Mouse (Mus musculus) heart, adult 2 months (tissue): Measurements from ENCODE around the gene D5Ertd579e.

Experiments
- CTCF ChIP-seq: fragments of 200-600 bp; IDR thresholded peaks from 2 replicates; pipeline ENCODE4 v1.8.1; 2022; ENCODE audit warnings: antibody characterized with exemption, mild to moderate bottlenecking, moderate library complexity
- EP300 ChIP-seq: fragments of 200-500 bp; IDR thresholded peaks from 2 replicates; pipeline ENCODE4 v1.6.1; 2011; ENCODE audit warnings: low read depth, low read length, control low read depth; ENCODE audit not compliant: insufficient read depth

DNA sequence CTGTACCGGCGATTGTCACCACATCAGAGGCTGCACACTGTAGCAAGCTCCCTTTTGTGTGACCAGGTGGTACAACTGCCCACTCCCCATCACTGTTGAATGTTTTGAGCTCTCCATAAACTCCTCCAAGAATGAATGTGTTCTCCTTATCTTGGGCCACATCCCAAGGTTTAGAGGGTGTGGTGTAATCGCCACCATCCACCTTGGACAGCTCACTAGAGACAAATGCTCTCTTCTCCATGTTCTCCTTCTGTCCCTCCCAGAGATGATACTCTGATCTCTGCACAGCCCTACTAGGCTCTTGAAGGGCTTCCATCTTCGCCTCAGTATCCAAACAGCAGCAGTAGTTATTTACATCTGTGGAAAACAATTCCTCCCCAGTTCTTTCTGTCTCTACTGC lies 81.7 kb downstream of the D5Ertd579e start:
- TF ChIP-seq EP300: no peak
- no peak for TF ChIP-seq CTCF
